ENCODE assay signal across 8 mouse cellular contexts in the genomic region with DNA sequence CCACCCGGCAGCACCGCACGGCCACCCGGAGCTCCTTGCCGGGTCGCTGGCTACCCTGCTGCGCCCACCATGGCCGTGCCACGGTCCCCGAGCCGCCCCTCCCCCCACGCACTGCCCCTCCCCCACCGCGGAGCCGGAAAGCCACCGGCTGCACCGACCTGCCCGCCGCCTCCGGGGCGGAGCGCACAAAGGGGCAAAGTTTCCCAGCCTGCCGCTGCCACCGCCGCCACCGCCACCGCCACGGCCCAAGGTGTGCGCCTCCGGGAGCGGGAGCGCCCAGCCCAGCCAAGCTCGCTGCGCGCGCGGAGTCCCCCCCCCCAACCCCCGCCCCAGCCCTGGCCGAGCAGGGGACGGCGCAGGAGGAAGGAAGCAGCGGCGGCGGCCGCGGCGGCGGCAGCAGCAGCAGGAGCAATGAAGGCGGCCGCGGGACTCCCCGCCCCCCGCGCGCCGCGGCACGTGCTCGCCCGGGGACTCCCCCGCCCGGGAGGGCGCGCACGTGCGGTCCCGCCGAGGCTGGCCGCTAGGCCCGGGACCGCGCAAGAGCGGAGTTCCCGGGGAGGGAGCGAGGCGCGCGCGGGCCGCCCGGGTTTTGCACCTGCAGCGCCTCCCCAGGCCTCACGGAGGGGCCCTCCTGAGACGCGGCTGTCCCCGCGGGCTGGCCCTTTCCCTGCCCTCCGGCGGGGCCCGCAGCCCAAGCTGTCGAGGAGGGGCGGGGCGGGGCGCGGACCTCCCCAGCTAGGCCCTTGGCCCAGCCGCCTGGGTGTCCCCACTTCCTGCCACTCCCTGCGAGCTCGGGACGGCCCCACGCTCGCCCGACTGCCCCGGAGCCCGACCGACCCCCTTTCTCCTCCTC. TPM values are rescaled to one million over a fixed set of nuclear protein-coding genes. Genes with fewer than 3 reads are reported as not detected.
A peak's percentile ranks its signal among the peaks of the same experiment; 100 is the strongest.
DNase-seq lines count a peak whose midpoint lies in the region; ATAC-seq lines count a peak whose summit lies in the region.

No protein-coding gene starts in this region.

- H3K4me1 ChIP-seq in erythroblast, embryonic 14.5 days (ENCODE audit: control insufficient read depth), result peaks cover 83% of the 10 kb centered on the region
- H3K4me1 ChIP-seq in heart, embryonic 15.5 days (replicated peaks), result peaks cover 61% of the 10 kb centered on the region

- peak; percentile 61 to 67 for DNase-seq in CD8-positive naive resting alpha-beta T cell, adult 2 months (ENCODE audit: low read depth in 2 of 2, low spot score in 2 of 2)
- DNase-seq in adrenal gland, postnatal 4 days (ENCODE audit: low spot score in 2 of 2), result peak; percentile 59 to 68
- peak; percentile 86 for DNase-seq in kidney, postnatal 10 days
- DNase-seq in lung, postnatal 10 days, result peak; percentile 91
- peak; percentile 69 for DNase-seq in ovary, adult 18-20 months (ENCODE audit: low spot score)
- peak; percentile 85 for DNase-seq in thymus, postnatal 14 days

- ATAC-seq in heart, embryonic 15.5 days (replicated peaks; ENCODE audit: insufficient number of reproducible peaks, insufficient read depth, low FRiP score, low read depth), result peak; percentile 87

- peak overlapping the region; percentile 68 for H3K4me3 ChIP-seq in erythroblast, embryonic 14.5 days (replicated peaks)
- H3K4me3 ChIP-seq in heart, embryonic 15.5 days, result peak overlapping the region; percentile 88

- no peaks in the 10 kb centered on the region for H3K9me3 ChIP-seq in erythroblast, embryonic 14.5 days (ENCODE audit: control insufficient read depth, low read length)
- H3K9me3 ChIP-seq in heart, embryonic 15.5 days (replicated peaks), result no peaks in the 10 kb centered on the region

- peaks cover 25% of the 10 kb centered on the region for H3K27me3 ChIP-seq in erythroblast, embryonic 14.5 days (ENCODE audit: control insufficient read depth)
- H3K27me3 ChIP-seq in heart, embryonic 15.5 days, result no peaks in the 10 kb centered on the region

- peak overlapping the region; percentile 96 for H3K4me2 ChIP-seq in heart, embryonic 15.5 days

- WGBS in heart, embryonic 15.5 days, result under 1% methylated on average over 75 of the region's 105 CpGs

- peaks cover 2% of the 10 kb centered on the region for H3K36me3 ChIP-seq in erythroblast, embryonic 14.5 days (ENCODE audit: control insufficient read depth)
- no peaks in the 10 kb centered on the region for H3K36me3 ChIP-seq in heart, embryonic 15.5 days

- peak overlapping the region; percentile 96 for H3K27ac ChIP-seq in heart, embryonic 15.5 days

- H3K9ac ChIP-seq in heart, embryonic 15.5 days, result peak overlapping the region; percentile 90

RNA-seq across cellular contexts. Expression of a gene that starts 2.5 kb away (rescaled TPM):
- total RNA-seq in adrenal gland, postnatal 4 days (2021), result 10 to 100 TPM; 79.0 to 79.5 TPM
- 0.73 and 0.77 TPM in 2 replicates for polyA plus RNA-seq in erythroblast, embryonic 14.5 days (2012)
- polyA plus RNA-seq in heart, embryonic 15.5 days (2015; fragmentation: Nextera tagmentation; extraction: Ambion mirVana), result 26.2 and 37.5 TPM in 2 replicates

RNA-seq across cellular contexts. Expression of a gene that starts 50.4 kb away (rescaled TPM):
- total RNA-seq in adrenal gland, postnatal 4 days (2021), result 10 to 100 TPM; 46.9 to 53.4 TPM
- 1.2 and 1.3 TPM in 2 replicates for polyA plus RNA-seq in erythroblast, embryonic 14.5 days (2012)
- 48.2 and 61.0 TPM in 2 replicates for polyA plus RNA-seq in heart, embryonic 15.5 days (2015; fragmentation: Nextera tagmentation; extraction: Ambion mirVana)

Comparison
In these comparisons a context has a peak if more than half of its experiments do, and no peak if none do; other contexts are left out.
1. Peak in every context shown above with its lines: DNase-seq, ATAC-seq, H3K4me3 ChIP-seq and H3K27ac ChIP-seq.
2. RNA of a gene that starts 2.5 kb away (polyA plus RNA-seq): 26.2 to 37.5 TPM in heart, embryonic 15.5 days; 0.73 to 0.77 TPM in erythroblast, embryonic 14.5 days; every median in the first group is over 10 times any median in the second.
3. RNA of a gene that starts 50.4 kb away (polyA plus RNA-seq): 48.2 to 61.0 TPM in heart, embryonic 15.5 days; 1.2 to 1.3 TPM in erythroblast, embryonic 14.5 days; every median in the first group is over 10 times any median in the second.